In genomic region chr3:137110485-137110884, GRCm38 (mm10) we compare ENCODE assay signal across 12 mouse cellular contexts.
A peak's percentile ranks its signal among the peaks of the same experiment; 100 is the strongest.
DNase-seq lines count a peak whose midpoint lies in the region; ATAC-seq lines count a peak whose summit lies in the region.
"Had no signal": no experiment of that assay in that cellular context is flagged by ENCODE, and none has a peak within 500 bp of the region (broad histone marks: within the 10 kb centered on the region; RNA-seq: fewer than 3 reads in every experiment).

No protein-coding gene starts in this region.

- H3K4me1 ChIP-seq in hindbrain, embryonic 14.5 days (replicated peaks; ENCODE audit: control insufficient read depth, insufficient read depth, low read length) = no peaks in the 10 kb centered on the region
- no peaks in the 10 kb centered on the region for H3K4me1 ChIP-seq in hindbrain, embryonic 11.5 days (replicated peaks; ENCODE audit: control insufficient read depth, insufficient read depth, low read length)
- H3K4me1 ChIP-seq in midbrain, embryonic 14.5 days (ENCODE audit: control insufficient read depth, insufficient read depth, low read length) = no peaks in the 10 kb centered on the region
- H3K4me1 ChIP-seq: heart, embryonic 15.5 days had no signal

- H3K9me3 ChIP-seq in hindbrain, embryonic 14.5 days (ENCODE audit: control insufficient read depth, low read length) = no peaks in the 10 kb centered on the region
- H3K9me3 ChIP-seq in hindbrain, embryonic 11.5 days (ENCODE audit: control insufficient read depth, low read length) = no peaks in the 10 kb centered on the region
- no peaks in the 10 kb centered on the region for H3K9me3 ChIP-seq in midbrain, embryonic 14.5 days (ENCODE audit: control insufficient read depth, low read length)
- H3K9me3 ChIP-seq: heart, embryonic 15.5 days had no signal

- no peak overlapping the region for H3K4me2 ChIP-seq in hindbrain, embryonic 14.5 days (replicated peaks)
- H3K4me2 ChIP-seq in hindbrain, embryonic 11.5 days (replicated peaks; ENCODE audit: low read depth, low read length) = no peak overlapping the region
- no peak overlapping the region for H3K4me2 ChIP-seq in midbrain, embryonic 14.5 days (ENCODE audit: low read length)
- H3K4me2 ChIP-seq: heart, embryonic 15.5 days had no signal

- no peak overlapping the region for H3K27ac ChIP-seq in hindbrain, embryonic 14.5 days
- no peak overlapping the region for H3K27ac ChIP-seq in hindbrain, embryonic 11.5 days (ENCODE audit: low read depth, low read length)
- no peak overlapping the region for H3K27ac ChIP-seq in midbrain, embryonic 14.5 days (replicated peaks; ENCODE audit: low read depth, low read length)
- H3K27ac ChIP-seq: heart, embryonic 15.5 days had no signal

- no peaks in the 10 kb centered on the region for H3K27me3 ChIP-seq in hindbrain, embryonic 14.5 days (ENCODE audit: control insufficient read depth, insufficient read depth, low read length)
- no peaks in the 10 kb centered on the region for H3K27me3 ChIP-seq in hindbrain, embryonic 11.5 days (ENCODE audit: control insufficient read depth, insufficient read depth, low read length)
- H3K27me3 ChIP-seq in midbrain, embryonic 14.5 days (ENCODE audit: control insufficient read depth, insufficient read depth, low read length) = no peaks in the 10 kb centered on the region
- H3K27me3 ChIP-seq: CH12.LX; heart, embryonic 15.5 days had no signal

- 0 out of 2 replicates have a peak, but pooled peaks have one; percentile 37 for ATAC-seq in hindbrain, embryonic 14.5 days (ENCODE audit: low FRiP score)
- no peak for ATAC-seq in hindbrain, embryonic 11.5 days (ENCODE audit: low FRiP score)
- ATAC-seq in midbrain, embryonic 14.5 days (ENCODE audit: low FRiP score, low TSS enrichment) = no peak
- ATAC-seq: lung, postnatal 0 days had no signal

- no peak overlapping the region for H3K4me3 ChIP-seq in hindbrain, embryonic 14.5 days (replicated peaks; ENCODE audit: low read length)
- no peak overlapping the region for H3K4me3 ChIP-seq in hindbrain, embryonic 11.5 days (ENCODE audit: low read depth, low read length)
- H3K4me3 ChIP-seq in midbrain, embryonic 14.5 days (replicated peaks; ENCODE audit: low read depth, low read length) = no peak overlapping the region
- H3K4me3 ChIP-seq: heart, embryonic 15.5 days had no signal

- no peak for DNase-seq in hindbrain, embryonic 14.5 days (ENCODE audit: low spot score)
- DNase-seq in hindbrain, embryonic 11.5 days (ENCODE audit: low spot score) = no peak
- peak; percentile 99 for DNase-seq in cerebellum, adult 11-12 months
- DNase-seq in layer of hippocampus, adult 11-12 months (ENCODE audit: low spot score) = peak; percentile 81
- peak; percentile 32 to 53 for DNase-seq in right cerebral cortex, postnatal 10 days (ENCODE audit: low spot score in 2 of 2)
- DNase-seq in urinary bladder, postnatal 36 days (ENCODE audit: low spot score in 2 of 2) = no peak
- no peak for DNase-seq in embryo, embryonic 10 days (ENCODE audit: low spot score)
- DNase-seq in midbrain, embryonic 14.5 days = no peak
- DNase-seq: kidney, adult 8-10 months had no signal

- H3K36me3 ChIP-seq in hindbrain, embryonic 14.5 days (replicated peaks; ENCODE audit: control insufficient read depth, insufficient read depth) = no peaks in the 10 kb centered on the region
- H3K36me3 ChIP-seq in hindbrain, embryonic 11.5 days (ENCODE audit: control insufficient read depth, insufficient read depth, low read length) = no peaks in the 10 kb centered on the region
- no peaks in the 10 kb centered on the region for H3K36me3 ChIP-seq in midbrain, embryonic 14.5 days (ENCODE audit: control insufficient read depth, insufficient read depth, low read length)
- H3K36me3 ChIP-seq: heart, embryonic 15.5 days had no signal

- WGBS in hindbrain, embryonic 14.5 days = 76% methylated on average over 4 of the region's 4 CpGs
- 79% methylated on average over 4 of the region's 4 CpGs for WGBS in hindbrain, embryonic 11.5 days
- 86% methylated on average over 4 of the region's 4 CpGs for WGBS in midbrain, embryonic 14.5 days

- no peak overlapping the region for H3K9ac ChIP-seq in hindbrain, embryonic 14.5 days
- H3K9ac ChIP-seq in hindbrain, embryonic 11.5 days (ENCODE audit: low read depth, low read length) = no peak overlapping the region
- no peak overlapping the region for H3K9ac ChIP-seq in midbrain, embryonic 14.5 days (replicated peaks; ENCODE audit: low read length)
- H3K9ac ChIP-seq: heart, embryonic 15.5 days had no signal

Comparison
In these comparisons a context has a peak if more than half of its experiments do, and no peak if none do; other contexts are left out.
1. DNase-seq: peak in cerebellum, adult 11-12 months (single experiment), layer of hippocampus, adult 11-12 months (single experiment) and right cerebral cortex, postnatal 10 days (2 of 2); none in hindbrain, embryonic 14.5 days (single experiment), hindbrain, embryonic 11.5 days (single experiment), urinary bladder, postnatal 36 days (0 of 2), embryo, embryonic 10 days (single experiment) and midbrain, embryonic 14.5 days (single experiment).